Mouse (Mus musculus) heart, adult 9 months (tissue): ENCODE results near the gene Abl1.
A peak's percentile ranks its signal among the peaks of the same experiment; 100 is the strongest.

Source experiments
- DNase-seq, 2 experiments: peaks; one replicate each; pipeline ENCODE4 v3.0.0; 2022; ENCODE audit warnings: low spot score in 2 of 2

Abl1 gene

DNA sequence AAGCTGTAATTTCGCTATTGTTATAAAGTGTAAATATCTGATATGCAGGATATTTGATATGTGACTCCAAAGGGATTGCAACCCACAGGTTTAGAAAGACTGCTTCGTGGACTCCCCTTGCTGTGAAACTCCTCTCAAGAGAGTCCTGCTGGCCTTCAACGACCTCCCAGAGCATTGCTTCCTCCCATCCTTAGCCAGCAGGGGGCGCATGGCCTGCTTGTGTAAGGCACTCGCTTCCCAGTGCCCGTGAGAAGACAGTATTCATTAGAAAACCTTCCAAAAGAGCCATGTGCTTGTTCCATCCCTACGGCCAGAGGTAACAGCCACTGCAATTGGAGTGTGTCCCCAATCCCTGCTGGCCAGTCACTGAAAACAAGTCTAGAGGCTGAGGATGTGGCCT, 98.9 kb downstream of the Abl1 start:
- DNase-seq = peak in 1 of 2 experiments; percentile 64

DNA sequence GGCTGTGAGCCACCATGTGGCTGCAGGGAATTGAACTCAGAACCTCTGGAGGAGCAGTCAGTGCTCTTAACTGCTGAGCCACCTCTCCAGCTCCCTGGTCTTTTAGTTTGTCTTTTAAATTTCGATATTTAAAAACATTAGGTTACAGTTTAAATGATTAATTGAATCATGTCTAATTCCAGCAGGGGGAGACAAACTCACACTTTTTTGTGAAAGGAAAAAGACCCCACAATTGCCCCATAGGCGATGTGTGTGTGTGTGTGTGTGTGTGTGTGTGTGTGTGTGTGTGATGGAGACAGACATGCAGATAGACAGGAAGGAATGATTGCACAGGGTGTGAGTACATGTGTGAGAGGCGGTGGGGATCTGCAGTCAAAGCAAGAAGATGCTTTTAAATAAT, 100.1 kb downstream of the Abl1 start:
- no peak for DNase-seq

DNA sequence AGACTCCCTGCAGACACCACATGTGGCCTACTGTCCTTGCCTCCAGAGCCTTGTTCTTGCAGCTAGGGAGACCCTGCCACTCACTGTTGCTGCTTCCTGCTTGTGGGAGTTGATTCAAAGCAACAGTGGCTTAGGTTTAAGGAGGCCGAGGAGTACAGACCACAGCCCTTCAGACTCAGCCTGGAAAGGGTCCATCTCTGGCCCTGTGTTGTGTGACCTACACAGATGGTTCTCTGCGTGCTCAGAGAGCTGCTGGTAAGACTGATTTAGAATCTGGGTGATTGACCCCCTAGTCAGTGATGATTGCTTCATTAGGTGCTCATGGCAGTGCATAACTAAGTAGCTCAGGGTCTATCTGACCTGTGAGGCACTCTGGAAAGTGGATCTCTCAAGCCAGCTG, 101.0 kb downstream of the Abl1 start:
- DNase-seq = no peak

GRCm38 (mm10) chr2:31790728-31791251, 102.6 kb downstream of the Abl1 start:
- no peak for DNase-seq

DNA sequence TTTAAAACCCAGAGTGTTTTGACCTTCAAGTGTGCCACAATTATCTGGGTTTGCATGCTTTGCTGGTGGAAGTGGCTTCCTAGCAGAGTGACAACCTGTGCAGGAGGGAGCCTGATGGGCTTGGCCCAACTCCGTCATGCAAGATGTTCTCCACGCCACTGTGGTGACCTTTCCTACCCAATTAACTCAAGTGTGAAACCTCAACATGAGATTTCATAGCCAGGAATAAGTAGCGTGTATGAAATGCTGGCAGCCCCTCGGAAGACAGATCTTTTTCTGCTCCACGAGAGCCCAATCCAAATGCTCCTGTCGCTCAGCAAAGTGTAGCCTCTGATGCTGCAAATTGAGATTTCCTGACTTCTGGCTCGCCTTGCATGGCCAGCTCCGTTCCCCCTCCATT, 103.1 kb downstream of the Abl1 start:
- no peak for DNase-seq

GRCm38 (mm10) chr2:31792611-31793010, 104.4 kb downstream of the Abl1 start:
- no peak for DNase-seq

DNA sequence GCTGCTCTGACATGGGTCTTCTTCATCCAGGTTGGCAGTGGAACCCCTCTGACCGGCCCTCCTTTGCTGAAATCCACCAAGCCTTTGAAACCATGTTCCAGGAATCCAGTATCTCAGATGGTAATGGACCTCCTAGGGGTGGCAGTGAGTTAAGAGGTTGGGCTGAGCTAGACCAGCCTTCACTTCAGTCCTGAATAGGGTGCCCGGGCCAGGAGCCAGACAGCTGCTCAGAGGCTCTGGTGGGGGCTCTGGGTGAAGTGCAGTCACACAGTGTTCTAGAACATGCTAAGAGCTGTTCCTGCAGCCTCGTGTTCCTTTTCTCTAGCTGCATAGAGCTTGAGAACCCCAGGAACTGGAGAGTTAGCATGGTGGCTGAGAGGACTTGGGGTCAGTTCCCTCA, 108.8 kb downstream of the Abl1 start:
- no peak for DNase-seq

GRCm38 (mm10) chr2:31801416-31801815, 113.2 kb downstream of the Abl1 start:
- DNase-seq = no peak

- DNase-seq = no peak
Observed at GRCm38 (mm10) chr2:31802811-31803210, 114.6 kb downstream of the Abl1 start.

GRCm38 (mm10) chr2:31803480-31803879, 115.3 kb downstream of the Abl1 start:
- no peak for DNase-seq

GRCm38 (mm10) chr2:31806639-31807382, 118.6 kb downstream of the Abl1 start:
- no peak for DNase-seq

- DNase-seq = no peak
Observed at GRCm38 (mm10) chr2:31808410-31809357, 120.5 kb downstream of the Abl1 start.

GRCm38 (mm10) chr2:31809358-31809740, 121.2 kb downstream of the Abl1 start:
- no peak for DNase-seq

DNA sequence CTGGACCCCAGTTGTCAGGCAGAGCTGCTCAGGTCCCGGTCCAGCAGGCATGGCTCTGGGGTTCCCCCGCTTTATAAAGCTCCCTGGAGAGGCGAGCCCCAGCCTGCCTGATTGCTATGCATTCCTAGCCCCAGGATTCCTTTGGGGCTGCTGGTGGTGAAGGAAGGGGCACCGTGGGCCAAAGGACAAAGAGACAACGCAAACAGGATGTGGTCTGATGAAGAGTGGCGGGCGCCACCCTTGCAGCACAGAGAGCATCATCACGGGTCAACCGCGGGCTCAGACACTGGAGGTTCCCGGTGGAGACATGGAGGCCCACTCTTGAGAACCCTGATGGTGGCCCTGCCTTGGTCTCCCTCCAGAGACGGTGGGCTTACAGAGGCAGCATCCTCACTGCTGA, 122.3 kb downstream of the Abl1 start, which contains the start of gene Qrfp:
TSS of gene Qrfp (minus strand) at position 137 of the 400 bp plus-strand sequence.
- no peak for DNase-seq

GRCm38 (mm10) chr2:31811086-31811958, 123.1 kb downstream of the Abl1 start:
- DNase-seq = no peak

DNA sequence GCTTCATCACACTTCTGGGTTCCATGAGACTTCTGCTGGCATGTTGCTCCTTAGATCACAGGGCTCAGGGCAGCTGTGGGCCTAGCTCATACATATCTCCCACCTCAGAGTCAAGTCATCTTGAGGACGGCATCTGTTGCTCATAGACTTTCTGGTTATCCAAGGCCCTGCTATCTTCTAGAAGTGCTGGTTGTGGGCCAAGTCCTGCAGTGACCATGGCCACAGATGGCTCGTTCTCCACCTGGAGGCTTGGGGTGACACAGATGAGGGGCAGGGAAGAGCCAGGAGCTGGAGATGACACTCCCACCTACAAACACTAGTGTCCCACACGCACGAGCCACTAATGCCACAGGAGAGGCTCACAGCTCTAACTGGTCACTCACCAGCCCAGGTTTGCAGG, 125.5 kb downstream of the Abl1 start:
- no peak for DNase-seq

- DNase-seq = no peak
Observed at GRCm38 (mm10) chr2:31814699-31815098, 126.5 kb downstream of the Abl1 start.

GRCm38 (mm10) chr2:31815367-31815766, 127.2 kb downstream of the Abl1 start:
- no peak for DNase-seq

DNA sequence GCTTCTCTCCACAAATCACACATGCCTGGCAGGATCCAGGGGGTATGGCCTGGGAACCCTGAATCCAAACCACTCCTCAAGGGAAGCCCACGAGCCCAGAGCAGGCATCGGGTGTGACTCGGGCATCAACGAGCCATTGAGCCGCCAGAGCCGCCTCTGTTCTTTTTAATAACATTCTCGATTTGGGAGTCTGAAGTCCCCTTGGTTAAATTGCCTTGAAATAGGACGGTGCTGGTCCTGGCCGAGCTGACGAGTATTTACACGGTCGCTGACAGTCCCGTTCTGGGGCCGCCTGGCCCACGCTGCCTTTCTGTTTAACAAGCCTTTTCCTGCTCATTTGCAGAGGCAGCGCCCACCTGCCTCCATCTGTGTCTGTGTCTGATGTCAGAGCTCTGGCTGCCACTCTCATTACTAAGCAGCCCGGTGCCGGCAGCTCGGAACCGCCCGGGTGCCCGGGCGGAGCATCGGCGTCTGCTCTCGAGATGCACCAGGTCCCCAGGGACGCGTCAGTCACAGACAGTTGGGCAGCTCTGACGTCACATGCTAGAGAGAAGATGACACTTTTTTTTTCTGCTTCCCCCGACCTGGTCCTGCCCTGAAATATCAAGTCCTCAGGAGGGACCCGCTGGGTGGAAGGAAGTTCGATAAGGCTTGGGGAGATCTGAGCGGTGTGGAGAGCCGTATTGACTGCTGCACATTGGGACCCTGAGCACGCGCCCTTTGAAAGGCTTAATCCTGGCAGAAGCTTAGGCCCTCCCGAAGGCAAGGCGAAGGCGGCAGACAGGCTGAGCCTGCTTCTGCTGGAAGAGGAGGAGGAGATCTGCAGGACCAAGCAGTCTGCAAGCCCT, 134.6 kb downstream of the Abl1 start:
- no peak for DNase-seq

- DNase-seq = no peak
Observed at GRCm38 (mm10) chr2:31823933-31824730, 136.0 kb downstream of the Abl1 start.
